Mouse (Mus musculus): ENCODE results near the gene Cpeb1. TPM values are rescaled to one million over a fixed set of nuclear protein-coding genes. Genes with fewer than 3 reads are reported as not detected.

Gene Cpeb1
- polyA plus RNA-seq, 1 experiment from 2014 or later: 0.07 TPM

GRCm38 (mm10) chr7:81342356-81343094 is 112.7 kb downstream of the Cpeb1 start:
- Histone ChIP-seq H3K9ac (peak overlapping the region; percentile 81), H3K4me2 (peak overlapping the region; percentile 76), H3K9me3 (replicated peaks) (no peaks in the 10 kb centered on the region), H3K27me3 (no peaks in the 10 kb centered on the region; the same call in 1 of the 2 replicates), H3K4me1 (replicated peaks) (peaks cover 21% of the 10 kb centered on the region), H3K4me3 (replicated peaks) (peak overlapping the region; percentile 74), H3K27ac (replicated peaks) (peak overlapping the region; percentile 72; the same call in 1 of the 2 replicates), H3K36me3 (replicated peaks) (peaks cover 62% of the 10 kb centered on the region)
- ATAC-seq (ENCODE audit: insufficient read depth): no peak
- WGBS (ENCODE audit: insufficient replicate concordance): 46% methylated on average over 8 of the region's 8 CpGs

GRCm38 (mm10) chr7:81341563-81341962 is 113.7 kb downstream of the Cpeb1 start:
- Histone ChIP-seq H3K4me3 (replicated peaks) (no peak overlapping the region), H3K36me3 (replicated peaks) (peaks cover 62% of the 10 kb centered on the region), H3K4me1 (replicated peaks) (peaks cover 21% of the 10 kb centered on the region), H3K27ac (replicated peaks) (no peak overlapping the region), H3K4me2 (no peak overlapping the region), H3K27me3 (no peaks in the 10 kb centered on the region), H3K9ac (no peak overlapping the region), H3K9me3 (replicated peaks) (no peaks in the 10 kb centered on the region)
- ATAC-seq (ENCODE audit: insufficient read depth): no peak
- WGBS (ENCODE audit: insufficient replicate concordance): 33% methylated on average over 3 of the region's 3 CpGs

- peaks cover 72% of the 10 kb centered on the region for H3K36me3 ChIP-seq (replicated peaks)
- no peak for ATAC-seq (ENCODE audit: insufficient read depth)
- H3K9me3 ChIP-seq (replicated peaks): no peaks in the 10 kb centered on the region
- no peak overlapping the region for H3K4me2 ChIP-seq
- H3K27ac ChIP-seq (replicated peaks): no peak overlapping the region
- 74% methylated on average over 4 of the region's 4 CpGs for WGBS (ENCODE audit: insufficient replicate concordance)
- H3K27me3 ChIP-seq: no peaks in the 10 kb centered on the region
- peaks cover 15% of the 10 kb centered on the region for H3K4me1 ChIP-seq (replicated peaks)
- H3K4me3 ChIP-seq (replicated peaks): no peak overlapping the region
- H3K9ac ChIP-seq: no peak overlapping the region
Observed at GRCm38 (mm10) chr7:81339783-81340182, 115.5 kb downstream of the Cpeb1 start.

- peaks cover 68% of the 10 kb centered on the region for H3K36me3 ChIP-seq (replicated peaks)
- no peak overlapping the region for H3K9ac ChIP-seq
- ATAC-seq (ENCODE audit: insufficient read depth): no peak
- 69% methylated on average over 3 of the region's 3 CpGs for WGBS (ENCODE audit: insufficient replicate concordance)
- no peak overlapping the region for H3K27ac ChIP-seq (replicated peaks)
- peaks cover 9% of the 10 kb centered on the region for H3K4me1 ChIP-seq (replicated peaks)
- H3K4me3 ChIP-seq (replicated peaks): no peak overlapping the region
- H3K9me3 ChIP-seq (replicated peaks): no peaks in the 10 kb centered on the region
- H3K4me2 ChIP-seq: no peak overlapping the region
- H3K27me3 ChIP-seq: no peaks in the 10 kb centered on the region
Observed at GRCm38 (mm10) chr7:81338522-81338873, 116.8 kb downstream of the Cpeb1 start.

GRCm38 (mm10) chr7:81337785-81338521 is 117.3 kb downstream of the Cpeb1 start:
- 86% methylated on average over 21 of the region's 21 CpGs for WGBS (ENCODE audit: insufficient replicate concordance)
- H3K36me3 ChIP-seq (replicated peaks): peaks cover 66% of the 10 kb centered on the region
- peaks cover 3% of the 10 kb centered on the region for H3K4me1 ChIP-seq (replicated peaks)

GRCm38 (mm10) chr7:81336432-81336786 is 118.9 kb downstream of the Cpeb1 start:
- H3K4me3 ChIP-seq (replicated peaks): no peak overlapping the region
- H3K36me3 ChIP-seq (replicated peaks): peaks cover 56% of the 10 kb centered on the region
- WGBS (ENCODE audit: insufficient replicate concordance): 36% methylated on average over 8 of the region's 8 CpGs
- no peaks in the 10 kb centered on the region for H3K4me1 ChIP-seq (replicated peaks)
- ATAC-seq (ENCODE audit: insufficient read depth): no peak
- no peak overlapping the region for H3K27ac ChIP-seq (replicated peaks)
- H3K9me3 ChIP-seq (replicated peaks): no peaks in the 10 kb centered on the region
- H3K27me3 ChIP-seq: no peaks in the 10 kb centered on the region
- H3K4me2 ChIP-seq: no peak overlapping the region
- no peak overlapping the region for H3K9ac ChIP-seq

More at GRCm38 (mm10) chr7:81337785-81338521, 117.3 kb downstream of the Cpeb1 start:
- Histone ChIP-seq H3K4me3 (replicated peaks) (no peak overlapping the region), H3K27ac (replicated peaks) (no peak overlapping the region), H3K9me3 (replicated peaks) (no peaks in the 10 kb centered on the region), H3K27me3 (no peaks in the 10 kb centered on the region), H3K9ac (no peak overlapping the region), H3K4me2 (no peak overlapping the region)
- ATAC-seq (ENCODE audit: insufficient read depth): no peak

- no peak overlapping the region for H3K9ac ChIP-seq
- no peaks in the 10 kb centered on the region for H3K27me3 ChIP-seq
- 71% methylated on average over 18 of the region's 18 CpGs for WGBS (ENCODE audit: insufficient replicate concordance)
- no peak overlapping the region for H3K4me2 ChIP-seq
- peaks cover 50% of the 10 kb centered on the region for H3K36me3 ChIP-seq (replicated peaks)
- no peaks in the 10 kb centered on the region for H3K4me1 ChIP-seq (replicated peaks)
- H3K27ac ChIP-seq (replicated peaks): no peak overlapping the region
- H3K4me3 ChIP-seq (replicated peaks): no peak overlapping the region
- no peaks in the 10 kb centered on the region for H3K9me3 ChIP-seq (replicated peaks)
- ATAC-seq (ENCODE audit: insufficient read depth): no peak
Observed at GRCm38 (mm10) chr7:81335705-81336431, 119.4 kb downstream of the Cpeb1 start.

GRCm38 (mm10) chr7:81331851-81332250 is 123.4 kb downstream of the Cpeb1 start:
- Histone ChIP-seq H3K4me1 (replicated peaks) (peaks cover 4% of the 10 kb centered on the region), H3K9me3 (replicated peaks) (no peaks in the 10 kb centered on the region), H3K4me2 (no peak overlapping the region), H3K27ac (replicated peaks) (no peak overlapping the region), H3K9ac (no peak overlapping the region), H3K27me3 (no peaks in the 10 kb centered on the region), H3K36me3 (replicated peaks) (peaks cover 26% of the 10 kb centered on the region), H3K4me3 (replicated peaks) (no peak overlapping the region)
- WGBS (ENCODE audit: insufficient replicate concordance): 73% methylated on average over 7 of the region's 7 CpGs
- ATAC-seq (ENCODE audit: insufficient read depth): no peak

GRCm38 (mm10) chr7:81330767-81331166 is 124.5 kb downstream of the Cpeb1 start:
- Histone ChIP-seq H3K4me2 (no peak overlapping the region), H3K4me1 (replicated peaks) (peaks cover 12% of the 10 kb centered on the region), H3K27me3 (no peaks in the 10 kb centered on the region), H3K4me3 (replicated peaks) (no peak overlapping the region), H3K36me3 (replicated peaks) (peaks cover 23% of the 10 kb centered on the region; the same call in 1 of the 2 replicates), H3K9me3 (replicated peaks) (no peaks in the 10 kb centered on the region), H3K9ac (no peak overlapping the region), H3K27ac (replicated peaks) (no peak overlapping the region)
- no peak for ATAC-seq (ENCODE audit: insufficient read depth)
- 21% methylated on average over 3 of the region's 3 CpGs for whole genome bisulfite sequencing (ENCODE audit: insufficient replicate concordance)

GRCm38 (mm10) chr7:81327661-81328060 is 127.6 kb downstream of the Cpeb1 start:
- H3K9me3 ChIP-seq (replicated peaks): no peaks in the 10 kb centered on the region
- peaks cover 13% of the 10 kb centered on the region; the same call in 1 of the 2 replicates for H3K36me3 ChIP-seq (replicated peaks)
- H3K4me1 ChIP-seq (replicated peaks): peaks cover 12% of the 10 kb centered on the region
- H3K4me3 ChIP-seq (replicated peaks): no peak overlapping the region
- H3K27ac ChIP-seq (replicated peaks): no peak overlapping the region
- ATAC-seq (ENCODE audit: insufficient read depth): no peak
- H3K27me3 ChIP-seq: no peaks in the 10 kb centered on the region
- WGBS (ENCODE audit: insufficient replicate concordance): 44% methylated on average over 10 of the region's 10 CpGs
- H3K9ac ChIP-seq: no peak overlapping the region
- H3K4me2 ChIP-seq: no peak overlapping the region

- no peaks in the 10 kb centered on the region for H3K27me3 ChIP-seq
- no peak overlapping the region for H3K27ac ChIP-seq (replicated peaks)
- no peak overlapping the region for H3K4me3 ChIP-seq (replicated peaks)
- H3K4me2 ChIP-seq: no peak overlapping the region
- H3K9ac ChIP-seq: no peak overlapping the region
- peaks cover 11% of the 10 kb centered on the region; the same call in 1 of the 2 replicates for H3K36me3 ChIP-seq (replicated peaks)
- WGBS (ENCODE audit: insufficient replicate concordance): 63% methylated on average over 6 of the region's 6 CpGs
- H3K4me1 ChIP-seq (replicated peaks): peaks cover 12% of the 10 kb centered on the region
- H3K9me3 ChIP-seq (replicated peaks): no peaks in the 10 kb centered on the region
- peak; percentile 57; the same call in 1 of the 2 replicates for ATAC-seq (ENCODE audit: insufficient read depth)
Observed at GRCm38 (mm10) chr7:81326859-81327258, 128.4 kb downstream of the Cpeb1 start.
